Mouse (Mus musculus): ENCODE results near the gene Krtap15. TPM values are rescaled to one million over a fixed set of nuclear protein-coding genes. Genes with fewer than 3 reads are reported as not detected.

Gene Krtap15
- not detected for total RNA-seq (2022)

DNA sequence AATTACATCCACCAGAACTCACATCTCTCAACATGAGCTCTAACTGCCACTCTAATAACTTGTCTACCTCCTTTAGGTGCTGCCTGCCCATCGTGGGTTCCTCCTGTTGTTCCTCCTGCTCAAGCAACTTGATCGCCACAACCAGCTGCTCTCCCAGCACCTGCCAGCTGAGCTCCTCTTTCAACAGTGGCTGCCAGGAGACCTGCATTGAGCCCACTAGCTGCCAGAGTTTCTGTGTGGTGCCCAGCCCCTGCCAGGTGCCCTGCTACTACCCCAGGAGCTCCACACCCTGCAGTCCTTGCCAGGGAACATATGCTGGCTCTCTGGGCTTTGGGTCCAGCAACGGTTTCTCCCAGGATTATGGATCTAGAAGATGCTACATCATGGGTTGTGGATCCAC lies at the start of gene Krtap15:
TSS of gene Krtap15 (plus strand) at position 150 of the 400 bp plus-strand sequence.
- peak; percentile 24 to 70 for DNase-seq (ENCODE audit: low spot score in 2 of 2)

DNA sequence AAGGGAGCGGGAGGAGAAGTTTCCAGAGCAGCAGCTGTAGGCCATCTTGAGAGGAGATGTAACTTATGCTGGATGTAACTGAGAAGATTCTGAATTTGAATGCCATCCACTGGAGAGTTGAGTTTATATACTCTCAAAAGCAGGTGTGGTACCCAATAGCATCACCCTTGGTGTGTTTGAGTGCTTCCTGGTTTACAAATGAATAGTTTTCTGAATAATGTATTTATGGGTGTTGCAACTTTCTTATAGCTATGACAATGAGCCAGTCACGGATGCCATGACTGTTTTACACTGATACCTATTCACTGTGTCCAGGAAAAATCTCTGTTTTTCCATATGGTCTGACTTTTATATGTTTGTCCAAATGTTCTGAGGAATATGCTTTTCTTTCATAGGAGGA lies 45.9 kb upstream of the Krtap15 start, which contains the start of gene 2310057N15Rik:
TSS of gene 2310057N15Rik (minus strand) at position 101 of the 400 bp plus-strand sequence.
- DNase-seq (ENCODE audit: low spot score in 2 of 2), result no peak

DNA sequence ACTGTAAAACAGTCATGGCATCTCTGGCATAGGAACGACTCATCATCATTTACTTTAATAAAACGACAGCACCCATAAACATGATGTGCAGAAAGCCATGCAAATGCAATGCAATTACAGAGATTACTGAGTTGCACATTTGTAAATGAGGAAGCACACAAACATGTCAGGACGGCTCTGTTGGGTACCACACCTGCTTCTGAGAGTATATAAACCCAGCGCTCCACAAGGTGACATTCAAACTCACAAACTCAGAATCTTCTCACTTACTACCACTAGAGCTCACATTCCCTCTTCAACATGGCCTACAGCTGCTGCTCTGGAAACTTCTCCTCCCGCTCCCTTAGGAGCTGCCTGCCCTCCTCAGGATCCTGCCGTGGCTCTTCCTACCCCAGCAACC lies 42.4 kb upstream of the Krtap15 start, which contains the start of gene Gm5965:
TSS of gene Gm5965 (plus strand) at position 301 of the 400 bp plus-strand sequence.
- DNase-seq (ENCODE audit: low spot score in 2 of 2), result no peak

GRCm38 (mm10) chr16:88786786-88787185 lies 33.2 kb upstream of the Krtap15 start:
- DNase-seq (ENCODE audit: low spot score in 2 of 2), result no peak

- DNase-seq (ENCODE audit: low spot score in 2 of 2), result no peak
Observed at GRCm38 (mm10) chr16:88811827-88812226, 8.2 kb upstream of the Krtap15 start, which contains the start of gene Gm20741. Gene Gm20741, minus strand, starts transcription at chr16:88812220.

- no peak for DNase-seq (ENCODE audit: low spot score in 2 of 2)
Observed at GRCm38 (mm10) chr16:88823736-88824135, 3.7 kb downstream of the Krtap15 start.

- DNase-seq (ENCODE audit: low spot score in 2 of 2), result no peak
Observed at GRCm38 (mm10) chr16:88826095-88826652, 6.2 kb downstream of the Krtap15 start, which contains the start of gene Krtap14. Gene Krtap14, minus strand, starts transcription at chr16:88826145.

DNA sequence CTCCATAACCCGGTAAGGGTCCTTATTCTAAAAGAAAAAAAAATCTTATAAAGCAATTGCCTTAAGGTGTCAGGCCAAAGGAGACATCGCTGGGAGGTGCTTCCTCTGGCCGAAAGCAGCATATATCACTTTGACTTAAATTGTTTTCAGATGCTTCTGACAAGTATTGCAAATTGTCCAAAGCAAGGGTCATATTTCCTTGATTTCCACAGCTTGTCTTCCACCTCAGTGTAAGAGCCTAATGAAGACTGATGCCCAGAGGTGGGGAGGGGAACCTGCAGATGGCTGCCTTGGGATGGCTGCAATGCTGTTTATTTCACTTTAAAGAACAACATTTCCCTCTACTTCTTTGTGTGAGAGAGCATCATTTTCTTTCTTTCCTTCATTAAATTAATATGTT lies 7.0 kb downstream of the Krtap15 start:
- no peak for DNase-seq (ENCODE audit: low spot score in 2 of 2)

DNA sequence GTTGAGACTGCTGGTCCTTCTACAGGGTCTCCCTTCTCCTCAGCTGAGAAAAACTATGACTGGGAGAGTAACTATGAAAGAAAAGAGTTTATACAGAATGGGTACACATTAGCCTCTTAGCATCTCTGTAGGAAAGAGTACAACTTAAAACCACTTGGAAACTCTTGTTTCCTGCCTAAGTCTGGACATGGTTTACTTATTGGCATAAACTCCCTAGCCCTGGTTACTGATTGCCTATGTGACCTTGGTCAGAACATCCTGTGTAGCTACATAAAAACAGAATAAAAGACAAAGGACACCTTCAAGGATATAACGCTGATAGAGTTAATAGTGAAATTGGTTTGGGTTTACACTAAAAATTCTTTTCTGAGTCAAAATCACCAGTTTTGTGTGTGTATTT lies 27.3 kb downstream of the Krtap15 start:
- no peak for DNase-seq (ENCODE audit: low spot score in 2 of 2)

DNA sequence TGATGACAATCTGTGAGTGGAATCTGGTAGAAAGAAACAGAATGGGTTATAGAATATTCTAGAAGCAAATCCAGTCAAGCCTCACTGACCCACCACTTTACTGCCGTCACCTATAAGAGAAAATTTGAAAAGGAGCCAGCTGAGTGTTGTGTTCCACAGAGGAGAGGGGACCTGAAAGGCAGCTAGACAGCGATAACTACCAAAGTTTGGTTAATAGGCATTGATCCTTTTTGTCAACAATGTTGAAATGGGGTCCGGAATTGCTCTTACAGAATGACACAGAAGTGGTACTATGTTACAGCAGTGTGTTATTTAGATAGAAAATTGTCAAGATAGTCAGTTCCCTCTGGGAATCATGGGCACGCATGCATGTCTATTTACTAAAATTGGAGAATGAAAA lies 28.5 kb downstream of the Krtap15 start:
- DNase-seq (ENCODE audit: low spot score in 2 of 2), result no peak

GRCm38 (mm10) chr16:88851450-88851849 lies 31.4 kb downstream of the Krtap15 start:
- DNase-seq (ENCODE audit: low spot score in 2 of 2), result no peak

DNA sequence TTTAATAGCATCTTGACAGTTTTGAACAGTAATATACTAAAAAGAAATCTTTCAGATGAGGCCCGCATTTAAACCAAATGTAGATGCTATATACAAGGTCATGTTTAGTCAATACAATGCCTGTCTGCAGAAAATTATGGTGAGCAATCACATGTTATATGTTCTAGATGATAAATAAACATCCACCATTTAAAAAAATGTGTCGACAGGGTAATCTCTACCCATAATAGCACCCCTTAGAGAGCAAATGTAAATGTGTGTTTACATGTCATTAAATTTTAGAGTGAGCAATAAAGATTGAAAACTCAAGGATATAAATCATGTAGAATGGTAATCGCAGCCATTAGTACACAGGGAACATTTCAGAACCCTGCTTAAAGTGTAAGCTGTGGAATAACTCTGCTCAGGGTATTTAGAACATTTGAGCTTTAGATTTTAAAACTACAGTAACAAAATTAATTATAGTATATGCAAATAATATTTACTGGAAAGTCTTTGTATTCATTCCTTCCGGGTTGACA lies 44.9 kb downstream of the Krtap15 start:
- DNase-seq (ENCODE audit: low spot score in 2 of 2), result no peak

GRCm38 (mm10) chr16:88869311-88869710 lies 49.3 kb downstream of the Krtap15 start, which contains the start of gene Krtap19-1:
Gene Krtap19-1, minus strand, starts transcription at chr16:88869411.
- DNase-seq (ENCODE audit: low spot score in 2 of 2), result no peak

GRCm38 (mm10) chr16:88874169-88874568 lies 54.2 kb downstream of the Krtap15 start, which contains the start of gene Krtap19-2:
Gene Krtap19-2, minus strand, starts transcription at chr16:88874269.
- DNase-seq (ENCODE audit: low spot score in 2 of 2), result no peak

DNA sequence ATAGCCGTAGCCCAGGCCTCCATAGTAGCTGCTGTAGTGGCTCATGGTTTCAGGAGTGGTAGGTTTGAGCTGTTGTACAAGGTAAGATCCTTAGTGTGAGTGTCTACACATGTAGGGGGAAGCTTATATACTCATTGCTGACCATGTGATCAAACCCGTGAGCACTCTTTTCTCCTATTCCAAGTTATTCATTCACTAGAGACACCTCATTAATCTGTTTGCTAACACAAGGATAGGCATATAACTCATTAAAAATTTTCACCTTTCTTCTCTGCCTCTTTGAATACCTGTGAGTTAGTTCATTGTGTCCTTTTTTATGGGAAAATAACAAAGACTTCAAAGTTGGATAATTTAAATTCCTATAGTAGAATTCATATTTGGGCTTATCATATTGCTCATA lies 57.9 kb downstream of the Krtap15 start, which contains the start of gene Krtap19-3:
TSS of gene Krtap19-3 (minus strand) at position 101 of the 400 bp plus-strand sequence.
- DNase-seq (ENCODE audit: low spot score in 2 of 2), result no peak

Other genes starting within 250 kb of the Krtap15 start
- not detected for gene Krtap24-1, start 207.9 kb upstream of the Krtap15 start, total RNA-seq (2022)
- gene 2310079G19Rik, start 192.5 kb upstream of the Krtap15 start, total RNA-seq (2022), result under 1 TPM in 3 of 4 experiments, not detected in 1; 0.35 to 0.75 (median 0.58) TPM
- not detected for gene Krtap26-1, start 172.4 kb upstream of the Krtap15 start, total RNA-seq (2022)
- not detected for gene Krtap27-1, start 148.5 kb upstream of the Krtap15 start, total RNA-seq (2022)
- not detected for gene 2310061N02Rik, start 112.3 kb upstream of the Krtap15 start, total RNA-seq (2022)
- not detected for gene Krtap13-1, start 91.4 kb upstream of the Krtap15 start, total RNA-seq (2022)
- not detected for gene Krtap13, start 68.6 kb upstream of the Krtap15 start, total RNA-seq (2022)
- gene 2310034C09Rik, start 61.4 kb upstream of the Krtap15 start, total RNA-seq (2022), result not detected
- gene 2310057N15Rik, start 46.0 kb upstream of the Krtap15 start, total RNA-seq (2022), result not detected
- gene Gm5965, start 42.3 kb upstream of the Krtap15 start, total RNA-seq (2022), result not detected
- gene Gm20741, start 8.0 kb upstream of the Krtap15 start, total RNA-seq (2022), result not detected
- gene Krtap14, start 5.9 kb downstream of the Krtap15 start, total RNA-seq (2022), result not detected
- not detected for gene Krtap19-1, start 49.2 kb downstream of the Krtap15 start, total RNA-seq (2022)
- gene Krtap19-2, start 54.1 kb downstream of the Krtap15 start, total RNA-seq (2022), result not detected
- not detected for gene Krtap19-3, start 57.8 kb downstream of the Krtap15 start, total RNA-seq (2022)
- not detected for gene Krtap19-4, start 64.9 kb downstream of the Krtap15 start, total RNA-seq (2022)
- not detected for gene Krtap19-5, start 76.2 kb downstream of the Krtap15 start, total RNA-seq (2022)
- gene Krtap19-9b, start 112.0 kb downstream of the Krtap15 start, total RNA-seq (2022), result not detected
- gene Krtap16-3, start 142.7 kb downstream of the Krtap15 start, total RNA-seq (2022), result not detected
- gene Krtap22-2, start 190.5 kb downstream of the Krtap15 start, total RNA-seq (2022), result not detected
- not detected for gene Gm10229, start 195.1 kb downstream of the Krtap15 start, total RNA-seq (2022)
- not detected for gene Krtap6-1, start 211.5 kb downstream of the Krtap15 start, total RNA-seq (2022)
- gene Gm10228, start 221.3 kb downstream of the Krtap15 start, total RNA-seq (2022), result not detected
- not detected for gene Krtap6-5, start 227.7 kb downstream of the Krtap15 start, total RNA-seq (2022)
- not detected for gene 1110025L11Rik, start 243.8 kb downstream of the Krtap15 start, total RNA-seq (2022)